28 mouse cellular contexts compared by ENCODE assay signal in genomic region chr3:42040270-42040812, GRCm38 (mm10).
DNase-seq lines count a peak whose midpoint lies in the region; ATAC-seq lines count a peak whose summit lies in the region.
"Had no signal": no experiment of that assay in that cellular context is flagged by ENCODE, and none has a peak within 500 bp of the region (broad histone marks: within the 10 kb centered on the region; RNA-seq: fewer than 3 reads in every experiment).

No protein-coding gene starts in this region.

- H3K27ac ChIP-seq in forebrain, embryonic 12.5 days = peak overlapping the region; percentile 26; the same call in 1 of the 2 replicates
- H3K27ac ChIP-seq in forebrain, embryonic 10.5 days = no peak overlapping the region
- H3K27ac ChIP-seq in midbrain, embryonic 15.5 days = no peak overlapping the region
- H3K27ac ChIP-seq in midbrain, embryonic 11.5 days (ENCODE audit: low read depth, low read length) = no peak overlapping the region
- H3K27ac ChIP-seq in forebrain, embryonic 15.5 days (replicated peaks) = peak overlapping the region; percentile 47; the same call in 1 of the 2 replicates
- H3K27ac ChIP-seq in neural tube, embryonic 15.5 days (replicated peaks) = no peak overlapping the region
- H3K27ac ChIP-seq: embryonic facial prominence, embryonic 13.5 days; gastrocnemius, adult 2 months; hindbrain, embryonic 13.5 days; limb, embryonic 12.5 days; lung, embryonic 15.5 days; midbrain, embryonic 12.5 days; neural tube, embryonic 13.5 days had no signal

- no peaks in the 10 kb centered on the region for H3K27me3 ChIP-seq in forebrain, embryonic 12.5 days
- no peaks in the 10 kb centered on the region for H3K27me3 ChIP-seq in forebrain, embryonic 10.5 days (ENCODE audit: poor library complexity, severe bottlenecking)
- no peaks in the 10 kb centered on the region for H3K27me3 ChIP-seq in midbrain, embryonic 15.5 days (replicated peaks)
- no peaks in the 10 kb centered on the region for H3K27me3 ChIP-seq in midbrain, embryonic 11.5 days (ENCODE audit: control insufficient read depth, insufficient read depth, low read length)
- H3K27me3 ChIP-seq in forebrain, embryonic 15.5 days = no peaks in the 10 kb centered on the region
- no peaks in the 10 kb centered on the region for H3K27me3 ChIP-seq in neural tube, embryonic 15.5 days (replicated peaks)
- H3K27me3 ChIP-seq: embryonic facial prominence, embryonic 13.5 days; heart, embryonic 12.5 days; hindbrain, embryonic 13.5 days; limb, embryonic 12.5 days; lung, embryonic 15.5 days; midbrain, embryonic 12.5 days; neural tube, embryonic 13.5 days had no signal

- 66% methylated on average over 2 of the region's 2 CpGs for WGBS in forebrain, embryonic 12.5 days
- 77% methylated on average over 2 of the region's 2 CpGs for WGBS in forebrain, embryonic 10.5 days
- 46% methylated on average over 2 of the region's 2 CpGs for WGBS in midbrain, embryonic 15.5 days
- WGBS in midbrain, embryonic 11.5 days = 91% methylated on average over 2 of the region's 2 CpGs
- WGBS in forebrain, embryonic 15.5 days = 59% methylated on average over 2 of the region's 2 CpGs
- WGBS in neural tube, embryonic 15.5 days = 69% methylated on average over 2 of the region's 2 CpGs

- no peak for ATAC-seq in forebrain, embryonic 12.5 days (ENCODE audit: low FRiP score)
- peak; percentile 65; the same call in 1 of the 2 replicates for ATAC-seq in midbrain, embryonic 15.5 days (replicated peaks)
- ATAC-seq in midbrain, embryonic 11.5 days (ENCODE audit: low FRiP score) = no peak
- no peak for ATAC-seq in forebrain, embryonic 15.5 days (replicated peaks)
- ATAC-seq in neural tube, embryonic 15.5 days (ENCODE audit: low FRiP score) = no peak
- ATAC-seq: inflammation-experienced regulatory T-cells, adult 6 months had no signal

- no peak overlapping the region for H3K4me3 ChIP-seq in forebrain, embryonic 12.5 days (replicated peaks)
- H3K4me3 ChIP-seq in forebrain, embryonic 10.5 days = no peak overlapping the region
- no peak overlapping the region for H3K4me3 ChIP-seq in midbrain, embryonic 15.5 days
- no peak overlapping the region for H3K4me3 ChIP-seq in midbrain, embryonic 11.5 days (ENCODE audit: low read depth, low read length)
- no peak overlapping the region for H3K4me3 ChIP-seq in forebrain, embryonic 15.5 days
- no peak overlapping the region for H3K4me3 ChIP-seq in neural tube, embryonic 15.5 days (replicated peaks)
- H3K4me3 ChIP-seq: embryonic facial prominence, embryonic 13.5 days; erythroblast, embryonic 14.5 days; gastrocnemius, adult 2 months; heart, embryonic 12.5 days; hindbrain, embryonic 13.5 days; limb, embryonic 12.5 days; lung, embryonic 15.5 days; midbrain, embryonic 12.5 days; neural tube, embryonic 13.5 days had no signal

- no peak overlapping the region for H3K9ac ChIP-seq in forebrain, embryonic 12.5 days
- H3K9ac ChIP-seq in midbrain, embryonic 15.5 days = no peak overlapping the region
- no peak overlapping the region for H3K9ac ChIP-seq in midbrain, embryonic 11.5 days (ENCODE audit: low read length)
- no peak overlapping the region for H3K9ac ChIP-seq in forebrain, embryonic 15.5 days (replicated peaks)
- H3K9ac ChIP-seq in neural tube, embryonic 15.5 days (replicated peaks) = no peak overlapping the region
- H3K9ac ChIP-seq: embryonic facial prominence, embryonic 13.5 days; heart, embryonic 12.5 days; hindbrain, embryonic 13.5 days; limb, embryonic 12.5 days; lung, embryonic 15.5 days; neural tube, embryonic 13.5 days had no signal

- peaks cover 12% of the 10 kb centered on the region for H3K4me1 ChIP-seq in forebrain, embryonic 12.5 days
- H3K4me1 ChIP-seq in forebrain, embryonic 10.5 days = peaks cover 12% of the 10 kb centered on the region
- H3K4me1 ChIP-seq in midbrain, embryonic 15.5 days = peaks cover 9% of the 10 kb centered on the region; the same call in 1 of the 2 replicates
- no peaks in the 10 kb centered on the region for H3K4me1 ChIP-seq in midbrain, embryonic 11.5 days (ENCODE audit: control insufficient read depth, insufficient read depth, low read length)
- H3K4me1 ChIP-seq in forebrain, embryonic 15.5 days = 0 out of 2 replicates have a peak, but pooled peaks cover 4% of the 10 kb centered on the region
- no peaks in the 10 kb centered on the region for H3K4me1 ChIP-seq in neural tube, embryonic 15.5 days
- H3K4me1 ChIP-seq: heart, embryonic 12.5 days; limb, embryonic 12.5 days; lung, embryonic 15.5 days; neural tube, embryonic 13.5 days had no signal

- no peak overlapping the region for H3K4me2 ChIP-seq in forebrain, embryonic 12.5 days
- H3K4me2 ChIP-seq in midbrain, embryonic 15.5 days = no peak overlapping the region
- no peak overlapping the region for H3K4me2 ChIP-seq in midbrain, embryonic 11.5 days
- no peak overlapping the region for H3K4me2 ChIP-seq in forebrain, embryonic 15.5 days (replicated peaks)
- no peak overlapping the region for H3K4me2 ChIP-seq in neural tube, embryonic 15.5 days
- H3K4me2 ChIP-seq: embryonic facial prominence, embryonic 13.5 days; heart, embryonic 12.5 days; hindbrain, embryonic 13.5 days; limb, embryonic 12.5 days; lung, embryonic 15.5 days; midbrain, embryonic 12.5 days; neural tube, embryonic 13.5 days had no signal

- H3K9me3 ChIP-seq in forebrain, embryonic 12.5 days = no peaks in the 10 kb centered on the region
- no peaks in the 10 kb centered on the region for H3K9me3 ChIP-seq in forebrain, embryonic 10.5 days
- no peaks in the 10 kb centered on the region for H3K9me3 ChIP-seq in midbrain, embryonic 15.5 days
- no peaks in the 10 kb centered on the region for H3K9me3 ChIP-seq in midbrain, embryonic 11.5 days (ENCODE audit: control insufficient read depth, low read length)
- no peaks in the 10 kb centered on the region for H3K9me3 ChIP-seq in forebrain, embryonic 15.5 days
- no peaks in the 10 kb centered on the region for H3K9me3 ChIP-seq in neural tube, embryonic 15.5 days (replicated peaks)
- H3K9me3 ChIP-seq: embryonic facial prominence, embryonic 13.5 days; heart, embryonic 12.5 days; hindbrain, embryonic 13.5 days; limb, embryonic 12.5 days; lung, embryonic 15.5 days; midbrain, embryonic 12.5 days; neural tube, embryonic 13.5 days had no signal

- H3K36me3 ChIP-seq in forebrain, embryonic 12.5 days (replicated peaks) = no peaks in the 10 kb centered on the region
- no peaks in the 10 kb centered on the region for H3K36me3 ChIP-seq in forebrain, embryonic 10.5 days (replicated peaks)
- H3K36me3 ChIP-seq in midbrain, embryonic 15.5 days (replicated peaks) = no peaks in the 10 kb centered on the region
- no peaks in the 10 kb centered on the region for H3K36me3 ChIP-seq in midbrain, embryonic 11.5 days (ENCODE audit: control insufficient read depth, insufficient read depth, low read length)
- H3K36me3 ChIP-seq in forebrain, embryonic 15.5 days = no peaks in the 10 kb centered on the region
- no peaks in the 10 kb centered on the region for H3K36me3 ChIP-seq in neural tube, embryonic 15.5 days
- H3K36me3 ChIP-seq: embryonic facial prominence, embryonic 13.5 days; heart, embryonic 12.5 days; hindbrain, embryonic 13.5 days; limb, embryonic 12.5 days; lung, embryonic 15.5 days; midbrain, embryonic 12.5 days; neural tube, embryonic 13.5 days had no signal

- no peak for DNase-seq in forebrain, embryonic 10.5 days (ENCODE audit: extremely low spot score, low spot score)
- no peak for DNase-seq in midbrain, embryonic 11.5 days (ENCODE audit: low spot score, missing footprints)
- no peak for DNase-seq in adrenal gland, postnatal 10 days
- DNase-seq: adrenal gland, adult 2 months; cerebellum, adult 11 months; cerebellum, adult 9-10 months; cerebellum, postnatal 36 days; gastrocnemius, adult 2 months; gastrocnemius, postnatal 36 days; heart, adult 18-20 months; heart, postnatal 4 days; kidney, adult 11 months; kidney, postnatal 14 days; layer of hippocampus, adult 9-11 months; thymus, postnatal 4 days had no signal

Comparison
In these comparisons a context has a peak if more than half of its experiments do, and no peak if none do; other contexts are left out.
1. H3K27ac ChIP-seq: peak in forebrain, embryonic 12.5 days (single experiment) and forebrain, embryonic 15.5 days (single experiment); none in forebrain, embryonic 10.5 days (single experiment), midbrain, embryonic 15.5 days (single experiment), midbrain, embryonic 11.5 days (single experiment) and neural tube, embryonic 15.5 days (single experiment).